Mouse (Mus musculus): ENCODE data around the gene Isg20l2.
"Not testable (repeated sequence)": the region's sequence is repeated elsewhere in the genome, so short reads cannot be mapped to it uniquely, and the experiment has no call there.

Isg20l2 gene

DNA sequence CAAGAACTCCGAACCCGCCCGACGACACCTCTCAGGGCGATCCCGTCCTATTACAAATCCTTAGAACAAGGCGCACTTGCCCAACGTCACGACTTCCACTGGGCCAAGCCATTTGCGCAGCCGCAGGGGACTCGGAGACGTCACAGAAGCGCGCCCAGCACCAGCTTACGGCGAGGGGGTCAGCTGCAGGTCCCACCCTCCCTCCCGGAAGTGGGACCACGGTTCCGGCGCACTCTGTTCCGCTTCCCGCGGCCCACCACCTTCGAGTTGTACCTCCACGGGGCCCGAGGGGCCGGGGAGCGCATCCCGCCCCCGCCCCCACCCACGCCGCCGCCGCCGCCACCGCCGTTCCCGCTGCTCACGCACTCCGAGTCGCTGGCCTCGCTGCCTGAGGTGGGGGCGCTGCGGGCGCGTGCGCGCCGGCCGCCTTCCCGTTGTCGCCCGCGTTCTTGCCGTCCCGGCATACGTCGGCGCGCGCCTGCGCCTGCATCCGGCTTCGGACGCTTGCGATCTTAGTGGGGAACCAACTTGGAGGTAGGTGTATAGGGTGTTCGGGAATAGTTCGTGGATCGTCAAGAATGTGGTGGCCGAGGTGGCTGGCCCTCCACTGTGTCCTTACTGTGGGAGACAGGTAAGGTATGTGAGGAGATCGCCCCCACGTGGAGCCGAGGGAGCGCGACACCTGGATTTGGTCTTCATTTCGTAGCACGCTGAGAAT lies at the start of gene Isg20l2, which contains the start of gene Rrnad1:
Gene Isg20l2 (plus strand): TSS at position 237 of the 718 bp plus-strand sequence.
Gene Rrnad1 (minus strand): TSS at position 640 of the 718 bp plus-strand sequence.
- peak; percentile 98 for DNase-seq

GRCm38 (mm10) chr3:87884291-87884690 lies 45.8 kb upstream of the Isg20l2 start:
- no peak for DNase-seq

DNA sequence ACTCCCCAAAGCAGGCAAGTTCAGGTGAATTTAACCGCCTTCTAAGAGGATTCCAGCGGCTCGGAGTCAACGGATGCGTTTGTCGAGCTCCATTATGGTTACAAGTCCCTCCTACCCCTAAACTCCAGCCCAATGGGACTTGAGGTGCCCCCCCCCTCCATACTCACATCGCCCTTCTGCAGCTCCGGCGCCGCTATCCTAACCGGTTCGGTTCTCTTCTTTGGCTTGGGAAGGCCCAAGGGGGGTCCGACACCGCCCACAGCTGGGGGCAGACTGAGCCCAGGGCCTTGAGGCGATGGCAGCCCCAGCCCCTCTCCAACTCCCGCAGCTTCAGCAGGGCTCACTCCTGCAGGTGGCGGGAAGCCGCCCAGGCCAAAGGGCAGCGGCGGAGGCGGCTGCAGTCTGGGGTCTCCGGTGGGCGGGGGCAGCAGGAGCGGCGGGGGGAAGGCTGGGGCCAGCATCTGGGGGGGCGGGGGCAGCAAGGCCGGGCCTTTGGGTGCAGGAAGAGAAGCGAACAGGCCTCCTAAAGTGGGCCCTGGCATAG lies 45.3 kb upstream of the Isg20l2 start:
- no peak for DNase-seq

- peak; percentile 91 for DNase-seq
These were observed 44.7 kb upstream of the Isg20l2 start, which contains the start of gene Prcc for GRCm38 (mm10) chr3:87885281-87886003. Prcc (minus strand) TSS chr3:87885608.

- no peak for DNase-seq
These were observed 44.1 kb upstream of the Isg20l2 start for GRCm38 (mm10) chr3:87886004-87886365.

- DNase-seq, result no peak
These were observed 43.7 kb upstream of the Isg20l2 start for GRCm38 (mm10) chr3:87886416-87886815.

DNA sequence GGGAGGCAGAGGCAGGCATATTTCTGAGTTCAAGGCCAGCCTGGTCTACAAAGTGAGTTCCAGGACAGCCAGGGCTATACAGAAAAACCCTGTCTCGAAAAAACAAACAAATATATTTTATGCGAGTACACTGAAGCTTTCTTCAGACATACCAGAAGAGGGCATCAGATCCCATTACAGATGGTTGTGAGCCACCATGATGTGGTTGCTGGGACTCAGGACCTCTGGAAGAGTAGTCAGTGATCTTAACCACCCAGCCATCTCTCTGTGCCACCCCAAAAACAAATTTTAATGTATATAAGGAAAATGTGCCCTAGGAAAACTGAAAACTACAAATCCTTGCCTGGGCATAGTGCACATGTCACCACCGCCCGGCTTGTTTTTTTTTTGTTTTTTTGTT lies 42.7 kb upstream of the Isg20l2 start:
- DNase-seq, result not testable (repeated sequence)

- no peak for DNase-seq
These were observed 38.6 kb upstream of the Isg20l2 start for GRCm38 (mm10) chr3:87891481-87891880.

DNA sequence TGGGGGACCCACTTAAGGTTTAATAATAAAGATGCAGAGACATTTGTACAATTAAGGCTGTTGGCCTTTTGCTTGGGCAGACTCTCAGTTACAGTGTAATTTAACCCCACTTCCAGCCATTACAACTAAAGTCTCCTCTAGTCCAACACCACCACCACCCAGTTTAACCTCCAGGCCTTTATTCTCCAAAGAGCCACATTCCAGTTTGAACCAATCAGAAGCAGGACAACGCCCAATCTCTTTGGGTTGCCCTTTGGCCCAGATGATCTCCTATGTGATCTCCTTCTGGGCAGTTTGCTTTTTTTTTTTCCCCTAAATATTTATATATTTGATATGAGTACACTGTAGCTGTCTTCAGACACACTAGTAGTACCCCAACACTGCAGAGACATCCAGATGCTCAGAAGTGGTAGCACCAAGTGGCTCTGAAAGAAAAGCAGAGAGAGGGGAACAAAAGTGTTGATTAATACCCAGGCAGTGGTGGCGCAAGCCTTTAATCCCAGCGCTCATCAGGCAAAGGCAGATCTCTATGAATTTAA lies 36.7 kb upstream of the Isg20l2 start:
- DNase-seq, result no peak

GRCm38 (mm10) chr3:87899266-87899665 lies 30.8 kb upstream of the Isg20l2 start:
- no peak for DNase-seq

- no peak for DNase-seq
These were observed 30.3 kb upstream of the Isg20l2 start for GRCm38 (mm10) chr3:87899776-87900175.

DNA sequence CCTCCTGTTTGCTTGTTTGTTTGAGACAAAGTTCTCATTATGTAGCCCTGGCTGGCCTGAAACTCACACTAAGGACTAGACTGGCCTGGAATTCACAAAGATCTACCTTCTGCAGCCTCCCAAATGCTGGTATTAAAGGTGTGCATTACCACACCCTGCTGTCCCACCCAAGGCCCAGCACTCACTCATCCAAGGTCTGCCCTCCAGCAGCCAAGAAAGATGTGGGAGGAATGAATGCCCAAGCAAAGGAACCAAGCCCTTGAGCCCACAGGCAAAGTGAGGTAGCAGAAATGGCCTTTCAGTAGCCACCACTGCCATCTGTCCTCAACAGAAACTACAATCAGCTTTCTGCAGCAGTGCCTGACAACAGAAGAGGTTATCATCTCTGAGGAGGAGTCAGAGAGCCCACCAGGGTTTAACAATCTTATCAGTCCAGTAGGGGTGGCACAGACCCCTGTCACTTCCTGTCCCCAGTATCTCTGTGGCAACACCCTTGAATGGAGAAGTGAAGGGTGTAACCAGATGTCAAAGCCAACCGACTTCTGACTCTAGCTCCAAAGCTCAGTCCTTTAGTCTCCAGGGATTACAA lies 29.0 kb upstream of the Isg20l2 start:
- no peak for DNase-seq

DNA sequence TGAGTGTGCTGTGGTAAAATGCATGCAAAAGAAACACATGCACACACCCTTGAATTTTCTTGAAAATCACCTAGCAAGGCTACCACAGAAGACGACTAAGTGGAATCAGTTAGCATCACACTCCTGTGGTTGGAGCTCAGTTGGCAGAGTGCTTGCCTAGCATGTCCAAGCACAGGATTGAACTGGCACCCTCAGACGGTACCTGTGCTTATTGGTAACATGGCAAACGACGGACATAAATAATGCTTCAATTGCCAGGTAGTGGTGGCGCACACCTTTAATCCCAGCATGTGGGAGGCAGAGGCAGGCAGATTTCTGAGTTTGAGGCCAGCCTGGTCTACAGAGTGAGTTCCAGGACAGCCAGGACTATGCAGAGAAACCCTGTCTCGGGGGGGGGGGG lies 28.2 kb upstream of the Isg20l2 start:
- DNase-seq, result not testable (repeated sequence)

DNA sequence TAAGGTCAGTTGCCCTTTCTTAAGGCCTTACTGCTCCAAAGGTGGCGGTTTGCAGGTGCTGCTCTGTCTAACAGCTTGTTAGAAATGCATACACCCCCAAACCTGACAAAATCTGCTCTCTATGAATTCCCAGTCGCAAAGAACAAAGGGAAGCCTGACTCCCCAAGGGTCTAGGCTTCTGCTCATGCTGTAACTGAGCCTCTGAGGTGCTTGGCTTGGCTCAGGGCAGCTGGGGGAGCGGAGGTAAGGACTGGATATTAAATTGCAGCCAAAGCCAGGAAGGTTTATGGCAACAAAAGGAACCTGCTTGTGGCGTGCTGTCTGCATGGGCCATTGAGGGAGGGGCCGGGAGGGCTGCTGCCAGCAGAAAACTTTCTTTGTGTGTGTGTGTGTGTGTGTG lies 26.3 kb upstream of the Isg20l2 start:
- DNase-seq, result no peak

GRCm38 (mm10) chr3:87905880-87906485 lies 24.1 kb upstream of the Isg20l2 start, which contains the start of gene Hdgf:
Hdgf (plus strand) TSS chr3:87906321.
- peak; percentile 94 for DNase-seq

- no peak for DNase-seq
These were observed 23.5 kb upstream of the Isg20l2 start for GRCm38 (mm10) chr3:87906601-87906980.

- DNase-seq, result peak; percentile 29
These were observed 22.9 kb upstream of the Isg20l2 start for GRCm38 (mm10) chr3:87906981-87907857.

DNA sequence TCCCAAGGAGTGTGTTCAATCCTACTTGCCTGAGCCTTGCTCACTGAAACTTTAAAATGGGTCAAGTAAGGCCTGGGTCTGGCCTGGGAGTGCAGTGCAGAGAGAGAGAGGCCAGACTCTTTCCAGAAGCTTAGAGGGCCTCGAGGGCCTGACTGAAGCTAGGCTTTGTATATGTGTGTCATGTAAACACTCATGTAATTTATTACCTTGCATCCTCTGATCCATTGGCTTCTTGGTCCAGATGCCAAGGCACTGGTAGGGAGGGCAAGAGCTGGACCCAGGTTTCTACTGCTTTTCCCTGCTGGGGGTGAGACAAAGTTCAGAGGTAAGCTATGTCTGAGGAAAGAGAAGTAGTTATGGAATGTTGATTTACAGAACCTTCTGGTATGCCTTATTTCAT lies 22.2 kb upstream of the Isg20l2 start:
- no peak for DNase-seq

DNA sequence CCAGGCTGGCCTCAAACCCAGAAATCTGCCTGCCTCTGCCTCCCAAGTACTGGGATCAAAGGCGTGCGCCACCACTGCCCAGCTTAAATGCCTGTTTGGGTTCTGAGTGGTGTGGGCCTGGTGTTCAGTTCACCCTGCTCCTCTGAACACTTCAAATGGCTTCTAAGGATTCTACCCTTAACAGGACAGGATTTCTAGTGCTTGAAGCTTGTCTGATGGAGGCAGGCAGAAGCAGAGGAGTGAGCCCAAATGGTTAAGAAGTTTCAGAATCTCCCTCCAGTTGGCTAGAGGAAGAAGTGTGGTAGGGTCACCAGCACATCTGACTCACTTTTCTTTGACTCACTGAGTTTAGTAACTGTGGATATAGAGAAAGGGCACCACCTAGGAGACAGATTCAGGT lies 20.7 kb upstream of the Isg20l2 start:
- DNase-seq, result no peak

GRCm38 (mm10) chr3:87909874-87910273 lies 20.2 kb upstream of the Isg20l2 start:
- DNase-seq, result no peak

DNA sequence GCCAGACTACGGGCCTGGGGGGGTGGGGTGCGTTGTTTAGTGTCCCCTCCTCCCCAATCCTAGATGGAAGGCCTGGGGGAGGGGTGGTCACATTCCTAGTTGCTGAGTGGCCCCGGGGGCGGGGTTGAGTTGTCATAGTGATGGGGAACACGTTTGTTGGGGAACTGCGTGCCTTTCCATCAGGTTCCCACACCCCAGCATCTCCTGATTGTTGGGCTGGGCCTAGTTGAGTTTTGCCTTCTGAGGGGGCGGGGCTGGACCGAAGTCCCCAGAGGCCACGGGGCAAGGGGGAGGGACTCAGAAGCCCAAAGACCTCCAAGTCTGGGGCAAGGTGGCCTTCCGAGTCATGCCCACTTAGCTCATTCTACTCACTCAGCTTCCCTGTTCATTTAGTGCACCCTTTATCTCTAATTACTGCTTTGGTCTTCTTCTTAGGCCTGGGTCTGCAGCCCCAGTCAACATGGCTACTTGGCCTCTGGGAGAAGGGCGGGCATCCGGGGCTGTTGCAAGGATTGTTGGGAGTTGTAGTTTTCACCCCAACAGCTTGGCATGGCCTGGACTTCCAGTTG lies 19.5 kb upstream of the Isg20l2 start:
- DNase-seq, result no peak
